Mouse (Mus musculus) c-Kit-negative CD71-positive TER-119-positive erythroid progenitor cells, embryonic 14.5 days (primary cell): ENCODE results near the gene Pde4d.
A peak's percentile ranks its signal among the peaks of the same experiment; 100 is the strongest.

Experiments used
- DNase-seq: peaks from one replicate; pipeline ENCODE4 v3.0.0-alpha.2; 2013; ENCODE audit warnings: low read depth, low spot score

The Pde4d gene

DNA sequence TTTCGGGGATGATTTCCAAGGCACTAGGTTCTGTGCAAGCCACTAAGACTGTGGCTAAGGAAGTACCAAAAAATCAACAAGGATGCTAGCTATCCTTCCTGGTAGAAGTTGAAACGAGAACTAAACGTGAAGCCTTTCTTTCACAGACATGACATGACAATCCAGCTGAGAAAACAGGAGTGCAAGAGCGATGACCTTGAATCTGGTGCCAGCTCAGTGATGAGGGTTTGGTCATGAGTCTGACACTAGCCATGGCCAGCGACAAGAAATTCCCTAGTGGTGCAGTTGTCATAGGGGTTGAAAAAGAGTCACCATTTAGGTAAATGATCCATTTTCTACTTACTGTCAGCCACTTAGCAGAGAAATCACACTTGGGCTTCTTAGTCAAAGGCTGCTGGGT is 1466.2 kb downstream of the Pde4d start:
- no peak for DNase-seq

DNA sequence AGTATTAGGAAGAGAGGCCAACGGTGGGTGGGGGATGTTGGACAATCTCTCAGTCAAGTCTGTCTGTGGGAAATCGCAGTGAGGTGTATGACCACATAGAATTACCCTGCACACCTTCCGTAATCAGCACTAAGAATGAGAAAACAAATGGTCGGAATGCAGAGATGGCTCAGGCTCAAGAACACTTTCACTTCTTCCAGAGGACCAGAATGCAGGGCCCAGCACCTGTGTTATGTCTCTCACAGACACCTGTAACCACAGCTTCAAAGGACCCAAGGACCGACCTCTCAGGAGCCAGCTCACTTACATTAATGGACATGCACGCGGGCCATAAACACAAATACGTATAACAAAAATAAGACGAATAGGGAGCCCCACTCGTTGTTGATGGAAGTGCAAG is 1467.8 kb downstream of the Pde4d start:
- no peak for DNase-seq

DNA sequence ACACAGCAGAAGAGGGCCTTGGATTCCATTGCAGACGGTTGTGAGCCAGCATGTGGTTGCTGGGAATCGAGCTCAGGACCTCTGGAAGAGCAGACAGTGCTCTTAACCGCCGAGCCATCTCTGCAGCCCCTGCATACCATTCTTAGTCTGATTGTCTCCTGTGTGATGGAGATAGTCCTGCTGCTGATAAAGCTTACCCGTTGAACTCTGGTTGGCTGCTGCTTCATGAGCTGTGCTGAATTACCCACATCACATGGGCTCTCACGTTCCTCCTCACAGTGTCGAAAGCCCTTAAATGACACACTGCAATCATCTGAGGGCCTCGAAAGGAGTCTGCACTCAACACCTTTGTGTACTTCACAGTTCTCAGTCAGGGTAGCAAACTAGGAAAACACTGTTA is 1468.9 kb downstream of the Pde4d start:
- DNase-seq: no peak

DNA sequence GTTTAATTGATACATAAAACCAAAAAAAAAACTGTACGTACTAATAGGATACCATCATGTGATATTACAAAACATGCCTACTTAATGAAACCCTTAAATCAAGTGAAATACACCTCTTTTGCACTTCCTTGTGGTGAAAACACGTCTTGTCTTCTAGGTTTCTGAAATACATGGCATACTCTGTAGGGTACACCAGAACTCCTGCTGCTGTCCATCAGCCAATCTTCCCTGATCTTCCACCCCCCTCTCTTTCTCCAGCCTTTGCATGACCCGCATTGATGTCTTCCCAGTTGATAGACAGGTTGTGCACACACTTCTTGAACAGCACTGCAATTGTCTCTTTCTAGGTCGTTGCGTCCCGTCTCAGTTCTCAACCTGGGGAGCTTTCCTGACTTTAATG is 1470.5 kb downstream of the Pde4d start:
- DNase-seq: no peak

DNA sequence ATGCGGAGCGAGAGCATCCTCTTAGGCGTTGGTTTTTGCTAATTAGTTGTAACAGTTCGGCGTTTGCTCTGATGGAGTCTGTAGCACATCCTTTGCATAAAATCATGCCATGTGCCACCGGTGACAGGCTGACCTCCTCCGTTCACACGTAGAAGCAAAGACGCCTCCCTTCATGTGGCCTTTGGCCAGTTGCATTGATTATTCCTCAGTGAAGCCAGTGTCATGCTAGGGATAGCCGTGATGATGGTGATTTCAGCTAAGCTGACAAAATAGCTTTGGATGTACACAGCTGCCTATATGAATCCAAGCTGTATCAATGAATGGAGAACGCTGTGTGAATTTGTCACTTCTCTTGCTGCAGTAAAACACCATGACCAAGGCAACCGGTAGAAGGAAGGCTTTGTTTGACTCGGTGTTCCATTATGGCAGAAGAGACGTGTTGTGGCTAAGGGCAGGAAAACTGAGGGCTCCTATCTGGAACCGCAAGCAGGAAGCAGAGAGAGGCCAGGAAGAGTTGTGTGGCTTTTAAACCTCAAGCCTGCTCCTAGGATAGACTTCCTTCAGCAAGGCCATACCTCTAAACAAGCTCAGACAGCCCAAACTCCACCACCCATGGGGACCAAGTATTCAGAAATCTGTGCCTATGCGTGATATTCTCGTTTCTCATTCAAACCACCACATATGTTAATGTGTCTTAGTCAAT is 1471.7 kb downstream of the Pde4d start:
- no peak for DNase-seq

DNA sequence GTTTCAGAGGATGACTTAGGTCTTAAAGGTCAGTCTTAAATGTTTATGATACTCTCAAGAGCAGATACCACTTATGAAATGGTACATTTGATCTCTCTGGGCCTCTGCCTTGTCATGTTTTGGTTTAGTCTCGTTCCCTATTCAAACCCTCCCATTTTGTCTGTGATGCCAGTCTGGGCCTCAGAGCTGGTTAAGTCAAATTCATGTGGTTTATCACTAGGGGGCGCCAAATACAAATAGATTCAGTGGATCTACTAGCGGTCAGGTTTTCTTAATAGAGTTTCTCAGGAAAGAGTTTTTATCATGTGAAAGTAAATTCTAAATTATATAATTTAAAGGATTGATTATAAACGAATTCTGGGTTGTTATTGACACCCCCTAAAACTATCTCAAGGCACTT is 1472.5 kb downstream of the Pde4d start:
- DNase-seq: peak; percentile 22

DNA sequence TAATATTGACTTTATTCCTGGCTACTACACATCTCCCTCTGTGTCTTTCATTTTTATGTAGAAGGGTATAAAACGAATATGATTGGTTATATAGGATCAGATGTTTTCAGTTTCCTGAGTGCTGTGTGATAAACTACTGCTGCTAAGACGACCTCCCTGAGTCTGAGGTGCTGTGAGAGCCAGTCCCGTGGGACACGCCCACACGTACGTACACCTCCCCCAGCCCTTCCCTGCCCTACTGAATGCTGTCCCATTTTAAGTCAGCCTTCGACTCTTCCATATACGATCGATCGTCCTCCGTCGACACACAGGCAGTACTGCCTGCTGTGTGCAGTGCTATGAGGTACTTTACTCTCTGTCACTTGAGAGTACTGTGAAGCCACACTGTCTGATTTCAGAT is 1473.0 kb downstream of the Pde4d start:
- DNase-seq: no peak

DNA sequence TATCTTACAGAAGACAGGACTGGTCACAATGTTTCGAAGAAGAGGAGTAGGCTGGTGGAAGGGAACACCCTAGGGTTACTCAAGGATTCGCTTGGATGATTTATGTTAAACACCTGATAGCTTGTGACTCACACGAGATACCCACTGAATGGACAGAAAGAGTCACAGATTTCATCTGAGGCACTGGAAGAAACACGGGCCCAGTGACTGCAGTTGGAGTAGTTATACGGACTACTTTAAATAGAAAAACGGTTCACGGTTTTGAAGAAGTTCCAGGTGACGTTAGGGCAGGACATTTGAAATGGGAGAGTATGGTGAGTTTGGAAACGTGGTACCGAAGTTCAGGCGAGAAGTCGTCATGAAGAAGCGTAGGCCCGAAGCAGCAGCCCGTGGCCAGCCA is 1475.0 kb downstream of the Pde4d start:
- no peak for DNase-seq

DNA sequence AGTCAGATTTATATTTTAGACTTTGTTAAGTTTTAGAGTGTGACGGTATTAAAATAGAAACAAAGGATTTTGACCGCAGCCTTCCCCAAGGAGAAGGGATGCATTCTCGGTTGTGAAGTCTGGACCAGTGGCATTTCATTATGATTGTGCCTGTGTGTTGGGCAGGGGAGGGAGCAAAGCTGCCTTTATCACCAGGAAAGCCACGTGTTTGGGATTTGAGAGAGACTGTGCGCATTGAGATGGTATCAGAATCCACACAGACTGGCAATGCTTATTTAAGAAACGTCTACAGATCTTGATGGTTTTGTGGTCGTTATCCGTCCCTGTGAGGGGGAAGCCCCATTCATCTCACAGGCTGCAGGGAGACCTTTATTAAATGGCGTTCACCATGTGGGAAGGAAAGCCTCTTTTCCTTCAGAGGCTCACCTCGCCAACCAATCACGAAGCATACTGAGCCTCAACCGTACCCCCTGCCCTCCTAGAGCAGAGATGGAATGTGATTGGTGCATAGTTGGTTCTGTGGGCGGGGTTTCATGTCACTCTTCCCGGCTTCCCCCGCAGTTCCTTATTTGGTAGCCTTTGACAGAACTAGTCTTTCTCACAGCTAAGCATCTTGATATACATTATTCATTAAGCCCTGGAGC is 1476.7 kb downstream of the Pde4d start:
- no peak for DNase-seq

DNA sequence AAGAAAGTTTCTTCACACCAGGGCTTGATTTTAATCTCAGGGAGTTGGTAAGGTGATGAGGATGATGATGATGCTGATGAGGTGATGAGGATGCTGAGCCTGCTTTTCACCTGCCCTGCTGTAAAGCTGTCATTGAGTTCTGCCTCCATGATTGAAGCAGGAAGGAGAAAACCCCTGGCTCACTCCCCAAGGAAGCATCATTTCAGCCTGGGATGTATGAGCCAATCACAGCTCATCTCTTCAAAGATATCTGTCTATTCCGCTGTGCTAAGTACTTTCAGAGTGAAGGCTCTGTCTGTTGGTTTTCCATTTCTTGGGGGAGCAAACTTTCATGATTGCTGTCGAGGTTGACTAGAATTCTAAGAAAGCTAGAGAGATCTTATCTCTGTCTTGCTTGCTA is 1478.0 kb downstream of the Pde4d start:
- no peak for DNase-seq

DNA sequence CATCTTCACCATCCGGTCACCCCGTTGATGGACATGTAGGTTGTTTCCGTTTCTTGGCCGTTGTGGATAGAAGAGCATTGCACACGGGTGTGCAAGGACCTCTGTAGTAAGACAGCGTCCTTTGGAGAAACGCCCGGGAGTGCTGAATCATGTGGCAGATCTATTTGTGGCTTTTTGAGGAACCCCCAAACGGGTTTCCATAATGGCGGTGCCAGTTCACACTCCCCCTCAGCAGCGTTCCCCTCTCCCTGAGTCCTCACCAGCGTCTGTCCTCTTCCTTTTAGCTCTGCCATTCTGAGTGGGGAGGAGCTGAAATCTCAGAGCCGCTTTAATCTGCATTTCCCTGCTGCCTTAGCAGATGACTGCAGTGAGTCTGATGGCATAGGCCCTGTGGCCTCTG is 1482.9 kb downstream of the Pde4d start:
- DNase-seq: no peak

DNA sequence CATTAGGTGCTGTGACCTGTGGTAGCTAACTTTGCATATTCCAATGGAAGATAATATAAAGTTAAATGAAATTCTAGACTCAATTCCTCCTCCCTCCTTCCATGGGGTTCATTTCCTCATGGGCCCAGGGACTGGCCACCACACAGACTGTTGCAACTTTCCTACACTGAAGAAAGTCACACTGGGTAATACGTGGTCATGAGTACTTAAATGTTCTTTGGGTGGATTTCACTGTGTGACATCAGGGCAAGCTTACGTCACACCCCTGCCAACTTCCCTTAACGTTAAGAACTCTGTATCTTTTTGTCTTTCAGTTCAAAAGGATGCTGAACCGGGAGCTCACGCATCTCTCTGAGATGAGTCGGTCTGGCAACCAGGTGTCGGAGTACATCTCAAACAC is 1483.8 kb downstream of the Pde4d start:
- DNase-seq: no peak

DNA sequence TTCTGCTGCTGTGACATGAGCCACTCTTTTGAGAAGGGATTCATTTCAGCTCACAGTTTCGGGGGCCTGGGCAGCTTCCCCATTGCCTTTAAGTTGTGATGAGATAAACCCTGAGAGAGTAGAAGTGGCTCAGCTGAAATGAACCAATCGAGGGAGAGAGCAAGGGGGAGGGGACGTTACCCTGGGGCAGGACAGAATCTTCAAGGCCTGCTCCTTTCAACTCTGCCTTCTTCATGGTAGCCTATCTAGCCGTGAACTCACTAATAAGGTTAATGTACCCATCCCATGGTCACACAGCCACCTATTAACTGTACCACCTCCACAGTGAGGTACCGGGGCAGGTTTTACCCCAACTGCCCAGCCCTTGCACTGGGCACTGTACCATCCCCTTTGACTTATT is 1487.1 kb downstream of the Pde4d start:
- no peak for DNase-seq

DNA sequence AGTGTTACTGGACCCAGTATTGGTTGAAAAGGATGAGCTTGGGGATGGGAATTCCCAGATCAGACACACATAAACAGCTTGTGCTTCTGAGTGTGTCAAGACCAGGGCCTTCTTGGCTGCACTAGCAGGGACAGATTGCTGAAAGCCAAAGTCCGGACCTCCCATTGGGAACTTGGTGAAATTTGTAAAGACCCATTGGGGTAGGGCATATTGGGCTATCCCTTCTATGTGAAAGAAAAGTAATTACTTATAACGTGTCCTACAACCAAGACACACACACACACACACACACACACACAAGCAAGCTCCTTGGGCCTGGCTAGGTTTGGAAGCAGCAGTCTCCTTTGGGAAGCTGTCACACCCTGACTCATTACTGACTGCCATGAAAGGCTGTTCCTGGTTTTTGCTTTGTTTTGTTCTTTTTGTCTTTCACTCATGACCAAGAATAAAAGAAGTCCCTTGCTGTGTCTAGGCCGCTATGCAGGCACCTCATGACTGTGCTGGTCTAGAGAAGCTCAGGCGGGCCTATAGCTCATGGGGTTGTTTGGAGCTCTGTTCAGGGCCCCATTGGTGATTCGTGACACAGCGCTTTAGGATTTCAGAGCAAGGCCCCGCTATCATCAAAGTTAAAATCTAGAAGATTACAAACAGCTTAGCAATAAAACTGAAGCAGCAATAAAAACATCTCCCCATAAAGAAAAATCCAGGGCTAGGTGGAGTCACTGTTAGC is 1495.2 kb downstream of the Pde4d start:
- no peak for DNase-seq

DNA sequence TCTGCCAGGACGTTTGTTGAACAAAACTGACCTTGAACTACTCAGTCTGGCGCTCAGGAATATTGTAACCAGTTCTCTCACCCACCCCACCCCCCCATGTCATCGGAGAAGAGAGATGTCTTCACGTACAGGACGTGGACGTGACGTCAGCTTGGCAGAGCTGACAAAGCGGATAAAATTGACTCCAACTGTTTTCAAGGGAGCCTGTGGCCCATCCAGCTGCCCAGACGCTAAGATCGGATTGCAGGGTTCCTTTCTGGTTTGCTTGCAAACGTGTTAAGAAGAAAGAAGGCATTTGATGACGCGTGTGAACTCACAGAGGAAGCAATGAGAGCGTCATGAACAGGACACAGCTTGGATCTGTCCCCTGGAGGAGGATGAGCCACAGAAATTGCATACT is 1501.7 kb downstream of the Pde4d start:
- DNase-seq: no peak

DNA sequence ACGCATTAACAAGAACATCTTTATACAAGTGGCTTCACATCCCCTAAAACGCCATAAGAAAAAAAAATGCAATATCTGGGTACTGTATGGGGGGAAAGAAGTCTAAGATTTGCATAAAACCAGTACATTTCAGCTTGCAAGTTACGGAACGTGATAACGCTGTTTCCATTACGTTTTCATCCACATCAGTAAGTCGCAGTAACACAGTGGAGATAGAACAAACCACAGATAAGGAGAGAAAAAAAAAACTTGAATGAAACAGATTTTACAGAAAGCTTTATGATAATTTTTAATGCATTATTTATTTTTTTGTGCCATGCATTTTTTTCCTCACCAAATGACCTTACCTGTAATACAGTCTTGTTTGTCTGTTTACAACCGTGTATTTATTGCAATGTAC is 1504.4 kb downstream of the Pde4d start:
- no peak for DNase-seq

DNA sequence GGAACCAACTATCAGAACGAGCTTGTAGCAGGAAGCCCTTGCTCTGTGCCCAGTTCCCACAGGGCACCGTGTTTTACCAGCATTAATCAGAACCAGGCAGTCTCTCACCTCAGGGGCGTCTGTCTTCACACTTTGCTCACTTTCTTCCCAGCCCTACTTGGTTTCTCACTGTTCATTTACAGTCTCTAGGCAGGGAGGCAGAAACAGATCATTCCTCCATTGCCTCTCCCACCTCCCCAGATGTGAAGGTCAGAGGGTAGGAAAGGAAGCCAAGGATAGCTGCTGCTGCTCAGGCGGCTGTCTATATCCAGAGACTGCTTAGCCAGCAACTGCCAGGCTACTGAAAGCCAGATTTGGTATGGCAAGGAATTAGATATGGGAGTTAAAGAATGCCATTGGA is 1508.2 kb downstream of the Pde4d start:
- DNase-seq: no peak

DNA sequence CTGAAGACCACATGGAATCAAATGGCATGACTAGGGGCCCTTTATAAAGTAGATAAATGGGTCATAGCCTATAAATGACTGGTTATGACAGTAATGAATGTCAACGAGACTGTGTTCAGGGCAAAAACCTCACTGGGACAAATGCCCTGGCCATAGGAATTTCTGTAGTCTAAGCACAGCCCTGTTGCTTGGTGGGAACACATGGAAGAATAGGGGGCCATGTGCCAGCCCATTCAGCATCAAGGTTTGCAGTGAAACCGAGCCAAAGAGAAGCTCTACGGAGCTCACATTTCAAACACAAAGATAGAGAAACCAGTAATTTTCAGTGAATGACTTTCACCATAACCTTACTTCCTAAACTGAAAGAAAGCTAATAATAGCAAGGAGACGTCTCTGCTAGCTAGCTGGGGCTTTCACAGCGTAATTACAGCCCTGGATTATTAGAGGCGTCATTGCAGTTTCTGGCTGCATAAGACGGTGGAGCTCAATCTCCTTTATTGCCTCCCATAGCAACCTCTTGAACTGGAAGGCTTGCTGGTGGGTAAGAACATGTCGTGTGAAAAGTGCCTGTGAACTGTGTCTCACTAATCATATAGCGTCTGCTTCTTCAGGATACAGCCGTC is 1533.2 kb downstream of the Pde4d start:
- DNase-seq: no peak

DNA sequence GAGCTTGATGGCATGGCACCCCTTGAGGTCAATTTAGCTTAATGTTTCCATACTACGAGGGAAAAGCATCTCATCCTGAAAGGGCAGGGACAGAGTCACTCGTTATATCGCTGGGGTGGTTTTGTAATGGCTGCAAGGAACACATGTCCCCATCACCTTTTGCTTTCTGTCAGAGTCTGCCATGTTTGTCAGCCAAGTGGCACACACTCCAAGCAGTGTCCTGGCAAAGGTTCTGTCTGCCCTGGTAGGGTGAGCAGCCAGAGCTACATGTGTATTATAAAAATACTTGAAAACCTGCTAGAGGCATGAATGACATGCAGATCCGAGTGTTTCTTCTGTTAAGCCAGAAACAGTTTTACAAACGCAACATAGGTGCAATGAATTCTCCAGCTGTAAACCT is 1535.7 kb downstream of the Pde4d start:
- DNase-seq: no peak

DNA sequence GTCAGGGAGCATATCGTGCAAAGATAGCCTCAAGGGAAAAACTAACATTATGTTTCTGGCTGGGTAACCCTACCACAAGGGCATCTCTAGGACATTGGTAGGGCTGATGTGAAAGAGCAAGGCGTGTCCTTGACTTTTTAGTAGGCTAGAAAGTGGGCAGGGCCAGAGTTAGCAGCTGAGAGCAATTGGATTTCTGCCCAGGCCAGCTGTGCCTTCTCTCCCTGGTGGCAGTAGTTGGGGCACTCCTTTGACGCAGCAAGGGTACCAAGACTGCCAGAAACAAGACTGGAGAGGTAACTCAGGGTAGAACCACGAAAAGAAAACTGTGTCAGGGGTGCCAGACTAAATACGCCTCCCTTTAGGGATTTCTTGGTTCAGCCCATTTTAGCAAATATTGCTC is 1536.1 kb downstream of the Pde4d start:
- no peak for DNase-seq

DNA sequence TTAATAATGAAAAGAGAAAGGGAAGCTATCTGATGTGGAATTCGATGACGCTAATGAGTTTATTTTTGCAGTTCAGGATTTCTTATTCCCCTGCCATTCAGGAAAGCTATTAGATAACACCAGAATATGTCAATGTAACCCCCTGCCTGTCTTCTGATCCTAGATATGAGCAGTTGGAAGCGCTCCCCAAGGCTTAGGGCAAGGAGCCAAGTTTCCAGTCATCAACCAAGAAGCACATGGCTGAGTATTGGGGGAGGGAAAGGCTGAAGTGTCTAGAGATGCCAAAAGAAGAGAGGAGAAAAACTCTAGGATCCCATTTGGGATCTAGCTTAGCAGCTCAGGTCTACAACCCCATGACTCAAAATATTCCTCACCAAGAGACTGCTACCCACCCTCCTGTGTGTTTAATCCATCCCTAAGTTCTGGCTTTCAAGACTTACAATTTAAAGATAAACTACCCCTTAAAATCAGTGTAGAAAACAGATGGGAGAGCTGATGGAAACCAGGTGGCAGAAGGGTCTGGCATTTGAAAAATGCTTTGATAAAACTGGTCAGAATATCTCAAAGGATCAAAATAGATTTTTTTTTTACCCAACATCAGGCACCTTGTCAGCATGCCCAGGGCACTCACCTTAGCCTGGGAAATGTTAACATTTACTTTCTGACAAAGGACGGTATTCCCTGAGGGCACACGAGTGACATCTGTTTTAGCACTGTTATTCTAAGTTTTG is 1543.2 kb downstream of the Pde4d start:
- DNase-seq: no peak

DNA sequence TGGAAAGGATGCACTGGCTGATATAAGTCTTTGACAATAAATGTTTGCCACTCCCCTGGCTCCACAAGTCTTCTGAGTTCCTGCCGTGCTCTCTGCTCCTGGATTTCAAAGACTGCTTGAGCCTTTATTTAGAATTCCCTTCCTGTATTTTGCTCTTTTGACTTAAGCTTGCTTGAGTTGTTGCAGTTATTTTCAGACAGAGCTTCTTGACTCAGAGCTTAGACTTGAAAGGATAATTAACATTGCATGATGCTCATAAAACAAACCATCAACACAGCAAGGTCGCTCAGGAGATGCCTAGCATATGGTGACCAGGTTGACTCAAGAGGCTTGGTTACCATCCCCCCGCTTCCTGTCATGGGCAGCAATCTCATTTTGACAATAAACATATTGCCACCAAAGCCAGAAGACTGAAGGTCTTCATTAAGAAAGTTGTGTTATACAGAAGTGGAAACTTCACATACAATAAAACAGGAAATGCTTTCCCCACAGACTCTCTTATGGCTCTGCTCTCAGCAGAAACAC is 1544.6 kb downstream of the Pde4d start:
- no peak for DNase-seq
